Mouse (Mus musculus) brain, embryonic 14.5 days (tissue): ENCODE measurements around the gene Tbc1d15.

ENCODE experiments used
- CTCF ChIP-seq: fragments of 200-500 bp; IDR thresholded peaks from 2 replicates; pipeline ENCODE4 v1.5.1; 2012; ENCODE audit warnings: inconsistent platforms, mild to moderate bottlenecking, moderate library complexity, borderline replicate concordance; ENCODE audit not compliant: insufficient read depth, insufficient read length; ENCODE audit errors: extremely low read depth
- POLR2A ChIP-seq: fragments of 200-500 bp; IDR thresholded peaks from 2 replicates; pipeline ENCODE4 v1.6.1; 2012; ENCODE audit warnings: mild to moderate bottlenecking, inconsistent platforms, borderline replicate concordance; ENCODE audit not compliant: poor library complexity, insufficient read depth, insufficient read length, severe bottlenecking; ENCODE audit errors: extremely low read depth

DNA sequence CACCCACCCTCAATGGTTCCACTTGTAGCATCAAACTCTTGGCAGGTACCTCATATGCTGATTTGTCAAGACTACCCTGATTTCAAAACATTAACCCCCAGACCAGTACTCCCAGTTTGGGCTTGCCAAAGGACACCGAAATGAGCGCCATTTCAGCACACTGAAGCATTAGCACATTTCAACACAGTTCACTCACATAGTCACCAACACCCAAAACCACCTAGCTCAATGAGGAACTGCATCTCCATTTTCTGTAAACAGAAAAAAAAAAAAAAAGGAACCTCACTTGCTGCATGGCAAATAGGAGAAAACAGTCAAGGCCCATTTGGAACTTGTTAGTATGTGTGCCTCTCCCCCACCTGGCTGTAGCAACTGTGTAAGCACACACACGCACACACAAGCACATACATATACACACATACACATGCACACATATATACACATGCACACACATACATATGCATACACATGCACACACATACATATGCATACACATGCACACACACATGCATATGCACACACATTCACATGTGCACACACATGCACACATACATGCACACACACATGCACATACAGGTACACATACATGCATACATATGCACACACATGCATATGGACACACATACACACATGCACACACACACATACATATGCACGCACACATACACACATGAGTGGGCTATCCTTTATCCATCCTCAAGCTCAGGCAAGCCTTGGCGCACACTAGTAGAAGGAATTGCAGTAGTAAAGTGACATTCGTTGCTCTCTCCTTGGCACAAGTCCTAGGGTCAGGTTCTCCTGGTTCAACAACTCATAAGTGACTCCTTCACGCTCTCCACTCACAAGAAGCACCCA lies 80.5 kb downstream of the Tbc1d15 start:
- TF ChIP-seq CTCF (no peak), POLR2A (no peak)
